Mouse (Mus musculus): ENCODE data around the gene Ptcd1. TPM values are rescaled to one million over a fixed set of nuclear protein-coding genes. Genes with fewer than 3 reads are reported as not detected.
A peak's percentile ranks its signal among the peaks of the same experiment; 100 is the strongest.

The Ptcd1 gene
- polyA plus RNA-seq, 1 experiment from 2014 or later: 26.5 TPM

DNA sequence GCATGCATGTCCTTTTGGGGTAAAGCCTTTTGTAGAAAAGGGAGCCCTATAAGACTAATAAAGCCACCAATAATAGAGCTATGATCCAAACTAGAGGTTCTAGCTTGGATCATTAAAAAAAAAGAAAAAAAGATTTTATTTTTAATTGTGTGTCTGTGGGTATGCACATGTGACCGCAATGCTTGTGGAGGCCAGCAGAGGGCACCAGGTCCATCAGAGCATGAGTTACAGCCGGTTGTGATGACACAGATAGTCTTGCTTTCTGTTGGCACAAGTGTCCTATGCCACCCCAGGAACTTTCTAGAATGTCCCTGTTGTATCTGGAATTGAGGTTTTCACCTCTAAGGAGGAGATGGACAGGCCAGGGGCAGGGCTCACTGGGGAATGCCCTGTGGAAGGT is 47.5 kb downstream of the Ptcd1 start:
- H3K9me3 ChIP-seq: no peaks in the 10 kb centered on the region
- peaks cover 9% of the 10 kb centered on the region for H3K27me3 ChIP-seq (replicated peaks)
- H3K4me1 ChIP-seq: peaks cover 4% of the 10 kb centered on the region
- no peak for ATAC-seq (replicated peaks)
- WGBS: 89% methylated on average over 2 of the region's 2 CpGs
- no peaks in the 10 kb centered on the region for H3K36me3 ChIP-seq (replicated peaks)
- no peak overlapping the region for H3K9ac ChIP-seq
- H3K4me3 ChIP-seq: no peak overlapping the region
- H3K4me2 ChIP-seq: no peak overlapping the region
- no peak overlapping the region for H3K27ac ChIP-seq

DNA sequence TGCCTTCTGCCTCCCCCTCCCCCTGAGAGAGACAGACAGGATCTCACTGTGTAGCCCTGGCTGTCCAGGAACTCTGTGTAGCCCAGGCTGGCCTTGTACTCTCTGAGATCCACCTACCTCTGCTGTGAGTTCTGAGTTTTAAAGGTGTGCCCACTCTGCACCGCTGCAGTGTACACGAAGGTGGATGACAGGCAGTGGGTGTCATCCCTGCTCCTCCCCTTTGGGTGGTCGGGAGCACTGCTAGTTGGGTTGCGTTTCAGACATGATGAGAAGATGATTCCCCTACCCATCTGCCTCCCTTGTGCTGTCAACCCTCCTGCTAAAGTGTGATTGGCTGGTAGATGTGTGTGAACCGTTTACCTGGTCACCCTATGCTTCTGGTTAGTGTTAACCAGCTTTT is 48.4 kb downstream of the Ptcd1 start:
- 88% methylated on average over 5 of the region's 5 CpGs for WGBS

DNA sequence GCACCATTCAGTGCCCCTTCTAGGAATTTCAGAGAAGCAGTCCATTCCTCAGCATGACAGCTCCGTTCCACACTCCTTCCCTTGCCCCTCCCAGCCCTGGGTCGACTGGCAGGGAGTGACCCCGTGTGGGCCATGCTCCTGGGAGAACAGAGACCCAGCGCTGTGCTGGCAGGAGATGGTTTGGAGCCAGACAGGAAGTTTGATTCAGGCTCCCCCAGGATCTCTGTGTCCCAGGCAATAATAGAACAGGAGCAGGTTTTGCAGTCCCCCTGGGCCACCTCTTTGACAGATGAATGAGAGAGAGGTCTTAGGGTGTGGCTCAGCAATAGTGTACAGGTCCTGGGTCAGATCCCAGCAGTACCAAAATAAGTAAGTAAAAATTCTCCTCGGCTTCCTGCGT is 48.9 kb downstream of the Ptcd1 start:
- H3K9me3 ChIP-seq: no peaks in the 10 kb centered on the region
- WGBS: 73% methylated on average over 6 of the region's 6 CpGs

More for the DNA sequence above, 48.4 kb downstream of the Ptcd1 start:
- Histone ChIP-seq H3K9me3 (no peaks in the 10 kb centered on the region), H3K4me1 (peaks cover 5% of the 10 kb centered on the region), H3K36me3 (replicated peaks) (no peaks in the 10 kb centered on the region), H3K9ac (no peak overlapping the region), H3K27me3 (replicated peaks) (peaks cover 13% of the 10 kb centered on the region), H3K4me3 (no peak overlapping the region), H3K4me2 (no peak overlapping the region), H3K27ac (no peak overlapping the region)
- no peak for ATAC-seq (replicated peaks)

DNA sequence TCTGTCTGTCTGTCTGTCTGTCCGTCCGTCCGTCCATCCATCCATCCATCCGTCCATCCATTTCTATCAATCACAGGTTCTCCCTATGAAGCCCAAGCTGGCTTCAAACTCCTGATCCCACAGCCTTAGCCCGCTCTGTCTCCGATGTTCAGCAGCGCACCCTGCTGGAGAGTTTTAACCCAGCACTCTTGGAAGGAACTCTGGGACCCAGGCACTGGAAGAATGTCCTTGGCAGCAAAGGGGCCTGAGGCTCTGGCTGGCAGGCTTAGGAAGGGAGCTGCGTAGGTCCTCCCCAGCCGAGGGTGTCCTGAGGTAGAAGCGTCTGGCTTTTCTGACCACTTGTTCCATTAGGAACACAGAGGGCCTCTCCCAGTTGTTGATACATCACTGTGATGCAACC is 50.0 kb downstream of the Ptcd1 start:
- H3K9ac ChIP-seq: no peak overlapping the region
- no peak overlapping the region for H3K4me2 ChIP-seq
- ATAC-seq (replicated peaks): no peak
- H3K4me3 ChIP-seq: no peak overlapping the region
- WGBS: 36% methylated on average over 10 of the region's 10 CpGs
- peaks cover 14% of the 10 kb centered on the region for H3K27me3 ChIP-seq (replicated peaks)
- H3K36me3 ChIP-seq (replicated peaks): no peaks in the 10 kb centered on the region
- no peak overlapping the region for H3K27ac ChIP-seq
- H3K4me1 ChIP-seq: peaks cover 5% of the 10 kb centered on the region
- no peaks in the 10 kb centered on the region for H3K9me3 ChIP-seq

More for the DNA sequence above, 48.9 kb downstream of the Ptcd1 start:
- Histone ChIP-seq H3K4me3 (no peak overlapping the region), H3K4me1 (peaks cover 5% of the 10 kb centered on the region), H3K36me3 (replicated peaks) (no peaks in the 10 kb centered on the region), H3K27me3 (replicated peaks) (peaks cover 14% of the 10 kb centered on the region), H3K4me2 (no peak overlapping the region), H3K9ac (no peak overlapping the region), H3K27ac (no peak overlapping the region)
- no peak for ATAC-seq (replicated peaks)

DNA sequence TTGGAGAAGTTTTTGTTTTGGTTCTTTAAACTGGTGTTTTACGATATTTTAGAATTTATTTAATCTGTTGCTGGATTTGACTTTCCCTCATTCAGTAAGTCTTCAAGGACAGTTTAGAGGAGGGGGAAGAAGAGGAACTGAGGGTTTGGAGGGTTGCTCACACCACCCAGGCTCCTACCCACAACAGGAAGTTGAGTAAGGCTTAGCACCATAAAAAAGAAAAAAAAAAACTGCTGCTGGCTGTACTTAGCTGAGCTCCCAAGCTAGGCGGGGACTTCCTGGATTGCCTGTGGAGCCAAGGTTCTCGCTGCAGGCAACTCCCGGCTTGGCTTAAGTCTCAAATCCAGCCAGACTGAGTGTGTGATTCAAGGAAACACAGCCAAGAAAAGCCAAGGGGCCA is 50.6 kb downstream of the Ptcd1 start:
- H3K4me3 ChIP-seq: no peak overlapping the region
- H3K4me1 ChIP-seq: peaks cover 5% of the 10 kb centered on the region
- no peak overlapping the region for H3K9ac ChIP-seq
- H3K9me3 ChIP-seq: no peaks in the 10 kb centered on the region
- H3K36me3 ChIP-seq (replicated peaks): no peaks in the 10 kb centered on the region
- peaks cover 14% of the 10 kb centered on the region for H3K27me3 ChIP-seq (replicated peaks)
- WGBS: 50% methylated on average over 4 of the region's 4 CpGs
- no peak for ATAC-seq (replicated peaks)
- no peak overlapping the region for H3K27ac ChIP-seq
- H3K4me2 ChIP-seq: no peak overlapping the region

DNA sequence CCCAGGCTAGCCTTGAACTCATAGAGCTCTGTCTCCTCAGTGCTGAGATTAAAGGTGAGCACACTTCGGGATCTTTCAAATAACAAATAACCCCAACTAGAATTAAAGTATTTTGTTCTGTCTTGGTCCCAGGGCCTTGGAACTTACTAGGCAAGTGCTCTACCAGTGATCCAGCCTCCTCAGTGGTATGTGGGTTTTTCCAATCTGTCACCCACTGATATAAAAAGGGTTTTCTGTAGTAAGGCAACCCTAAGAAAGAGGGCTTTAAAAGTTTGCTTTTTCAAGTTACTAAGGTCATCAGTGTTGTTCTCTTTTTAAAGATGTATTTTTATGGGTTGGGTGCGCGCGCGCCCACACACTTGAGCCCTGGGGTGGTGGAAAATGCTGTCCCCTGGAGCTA is 51.2 kb downstream of the Ptcd1 start:
- Histone ChIP-seq H3K9ac (no peak overlapping the region), H3K27ac (no peak overlapping the region), H3K27me3 (replicated peaks) (peaks cover 14% of the 10 kb centered on the region), H3K36me3 (replicated peaks) (peaks cover under 1% of the 10 kb centered on the region; the same call in 1 of the 2 replicates), H3K4me2 (no peak overlapping the region), H3K4me1 (peaks cover 5% of the 10 kb centered on the region), H3K4me3 (no peak overlapping the region), H3K9me3 (no peaks in the 10 kb centered on the region)
- no peak for ATAC-seq (replicated peaks)
- 94% methylated on average over 5 of the region's 5 CpGs for WGBS

DNA sequence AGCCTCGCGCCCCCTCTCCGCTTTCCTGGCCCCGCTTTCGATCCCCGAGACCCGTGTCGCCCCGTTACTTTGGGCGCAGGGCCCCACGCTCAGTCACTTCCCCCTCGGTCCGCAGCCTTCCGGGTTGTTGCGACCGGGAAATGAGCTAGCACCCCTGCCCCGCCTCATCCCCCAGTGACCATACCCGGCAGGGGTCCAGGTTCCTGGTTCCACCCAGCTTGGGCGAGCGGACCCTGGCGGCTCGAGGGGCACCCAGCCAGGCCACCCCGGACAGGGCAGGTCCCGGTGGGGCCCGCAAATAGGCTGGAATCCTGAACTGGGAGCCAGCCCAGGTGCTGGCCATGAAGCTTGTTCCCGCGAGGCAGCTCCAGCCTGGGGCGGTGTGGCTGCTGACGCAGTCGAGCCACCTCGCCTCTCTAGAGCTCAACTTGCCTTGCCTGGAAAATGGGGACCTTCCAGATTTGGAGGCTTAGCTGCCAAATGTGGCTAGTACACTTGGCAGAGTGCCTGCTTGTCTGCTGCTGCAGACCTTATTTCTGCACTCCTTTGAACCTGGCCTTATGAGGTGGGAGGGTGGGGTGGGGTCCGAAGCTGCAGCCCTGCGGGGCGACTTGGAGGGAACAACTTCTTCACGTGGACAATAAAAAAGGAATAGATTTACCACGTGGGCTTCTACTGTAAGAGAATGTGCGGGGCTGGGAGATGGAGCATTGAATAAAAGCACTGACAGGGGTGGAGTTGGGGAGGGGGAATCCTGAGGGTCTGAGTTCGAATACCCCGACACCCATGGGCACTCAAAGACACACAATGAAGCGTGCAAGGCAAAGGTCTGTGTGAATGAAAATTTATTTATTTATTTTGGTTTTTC is 52.1 kb downstream of the Ptcd1 start:
- H3K27ac ChIP-seq: no peak overlapping the region
- peak overlapping the region; percentile 30; the same call in 1 of the 2 replicates for H3K9ac ChIP-seq
- 18% methylated on average over 40 of the region's 40 CpGs for WGBS
- peak overlapping the region; percentile 39 for H3K4me3 ChIP-seq
- peaks cover 9% of the 10 kb centered on the region for H3K36me3 ChIP-seq (replicated peaks)
- H3K4me1 ChIP-seq: peaks cover 5% of the 10 kb centered on the region
- peak; percentile 22; the same call in 1 of the 2 replicates for ATAC-seq (replicated peaks)
- peak overlapping the region; percentile 51 for H3K4me2 ChIP-seq
- H3K9me3 ChIP-seq: no peaks in the 10 kb centered on the region
- peaks cover 14% of the 10 kb centered on the region for H3K27me3 ChIP-seq (replicated peaks)

DNA sequence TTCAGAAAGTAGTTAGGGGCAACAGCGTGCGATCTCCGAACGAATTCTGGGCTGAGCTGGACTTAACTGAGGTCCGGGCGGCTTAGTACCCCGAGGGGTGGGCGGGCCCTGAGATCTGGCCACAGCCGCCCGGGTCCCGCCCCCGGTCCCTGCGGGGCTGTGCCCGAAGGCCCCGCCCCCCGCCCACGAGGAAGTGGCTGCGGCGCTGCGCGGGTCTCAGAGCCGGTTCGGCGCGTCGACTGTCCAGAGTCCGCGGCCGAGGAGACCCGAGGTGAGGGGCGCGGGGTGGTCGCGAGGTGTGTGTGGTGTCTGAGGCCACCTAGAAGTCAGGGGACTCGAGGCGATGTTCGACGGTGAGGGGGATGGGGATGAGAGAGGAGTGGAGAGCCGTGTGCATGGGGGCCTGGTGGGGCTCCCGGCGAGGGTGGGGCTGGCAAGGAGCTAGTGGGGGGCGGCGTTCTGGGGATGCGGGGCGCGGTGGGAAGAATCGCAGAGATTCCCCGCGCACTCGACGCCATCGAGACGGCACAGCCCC is 52.8 kb downstream of the Ptcd1 start, which contains the start of gene Arpc1b:
Gene Arpc1b (plus strand): TSS at position 145 of the 535 bp plus-strand sequence.
- H3K4me2 ChIP-seq: peak within 1 kb of the TSS; percentile 51
- peaks cover 14% of the 10 kb centered on the region for H3K27me3 ChIP-seq (replicated peaks)
- no peaks in the 10 kb centered on the region for H3K9me3 ChIP-seq
- H3K4me1 ChIP-seq: peaks cover 5% of the 10 kb centered on the region
- H3K4me3 ChIP-seq: peak within 1 kb of the TSS; percentile 39
- ATAC-seq (replicated peaks): peak; percentile 48
- H3K36me3 ChIP-seq (replicated peaks): peaks cover 12% of the 10 kb centered on the region
- H3K9ac ChIP-seq: peak within 1 kb of the TSS; percentile 30; the same call in 1 of the 2 replicates
- H3K27ac ChIP-seq: no peak within 1 kb of the TSS
- under 1% methylated on average over 53 of the region's 53 CpGs for WGBS

DNA sequence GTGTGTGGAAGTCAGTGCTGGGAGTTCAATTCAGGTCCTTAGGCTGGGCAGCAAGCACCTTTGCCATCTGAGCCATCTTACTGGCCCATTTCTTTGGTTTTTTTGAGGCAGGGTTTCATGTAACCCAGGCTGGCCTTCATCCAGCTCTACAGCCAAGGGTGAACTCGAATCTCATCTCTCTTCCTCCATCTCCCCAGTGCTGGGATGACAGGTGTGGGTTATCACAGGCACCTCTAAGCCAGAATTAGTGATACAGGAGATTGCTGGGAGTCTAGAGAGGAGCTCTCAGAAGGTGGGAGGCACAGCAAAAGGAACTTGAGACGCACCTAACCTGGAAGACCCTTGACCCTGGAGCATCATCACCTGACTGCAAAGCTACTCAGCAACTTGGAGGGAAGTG is 53.5 kb downstream of the Ptcd1 start:
- Histone ChIP-seq H3K4me3 (no peak overlapping the region), H3K4me1 (peaks cover 5% of the 10 kb centered on the region)
- 62% methylated on average over 2 of the region's 2 CpGs for WGBS

DNA sequence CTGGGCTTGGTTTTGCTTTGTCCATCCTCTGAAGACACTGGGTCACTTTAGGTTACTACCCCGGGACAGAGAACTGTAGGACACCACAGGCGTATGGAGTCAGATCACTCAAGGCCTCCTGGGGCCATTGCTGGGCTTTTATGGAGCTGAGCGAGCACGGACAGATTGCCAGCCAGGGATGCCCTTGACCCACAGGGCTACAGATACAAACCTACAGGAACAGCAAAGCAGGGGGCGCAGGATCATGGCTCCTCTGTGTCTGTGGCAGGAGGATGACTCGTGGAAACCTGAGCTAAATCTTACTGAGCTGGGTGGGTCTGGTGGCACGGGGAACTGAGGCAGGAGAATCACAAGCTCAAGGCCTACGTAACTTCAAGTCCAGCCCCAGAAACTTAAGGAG is 54.3 kb downstream of the Ptcd1 start:
- ATAC-seq (replicated peaks): no peak

More for the DNA sequence above, 53.5 kb downstream of the Ptcd1 start:
- H3K27me3 ChIP-seq (replicated peaks): peaks cover 14% of the 10 kb centered on the region
- no peak for ATAC-seq (replicated peaks)
- peak overlapping the region; percentile 51; the same call in 1 of the 2 replicates for H3K4me2 ChIP-seq
- H3K9me3 ChIP-seq: no peaks in the 10 kb centered on the region
- H3K36me3 ChIP-seq (replicated peaks): peaks cover 18% of the 10 kb centered on the region
- no peak overlapping the region for H3K9ac ChIP-seq
- H3K27ac ChIP-seq: no peak overlapping the region

DNA sequence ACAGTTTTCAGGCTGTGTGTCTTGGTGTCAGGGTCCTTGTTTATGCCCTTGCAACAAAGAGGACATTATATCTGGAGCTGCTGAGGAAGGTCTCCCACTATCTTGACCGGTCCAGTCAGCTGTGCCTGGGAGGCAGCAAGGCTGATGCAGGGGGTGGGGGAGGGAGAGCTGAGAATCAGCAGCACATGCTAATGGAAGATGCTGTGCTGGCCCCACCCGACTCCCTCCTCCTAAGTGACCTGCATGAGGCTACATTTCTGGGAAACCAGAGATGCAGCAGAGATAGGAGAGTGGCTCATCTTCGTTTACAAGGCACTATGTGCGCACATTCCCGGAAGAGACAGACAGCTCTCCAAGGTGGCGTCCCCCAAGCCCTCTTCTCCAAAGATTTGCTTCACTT is 56.5 kb downstream of the Ptcd1 start:
- Histone ChIP-seq H3K4me1 (peaks cover 5% of the 10 kb centered on the region), H3K27ac (no peak overlapping the region), H3K36me3 (replicated peaks) (peaks cover 44% of the 10 kb centered on the region), H3K9me3 (no peaks in the 10 kb centered on the region), H3K9ac (no peak overlapping the region), H3K4me3 (no peak overlapping the region), H3K27me3 (replicated peaks) (peaks cover 14% of the 10 kb centered on the region), H3K4me2 (no peak overlapping the region)
- no peak for ATAC-seq (replicated peaks)
- 91% methylated on average over 6 of the region's 6 CpGs for WGBS

More for the DNA sequence above, 54.3 kb downstream of the Ptcd1 start:
- Histone ChIP-seq H3K27me3 (replicated peaks) (peaks cover 14% of the 10 kb centered on the region), H3K9me3 (no peaks in the 10 kb centered on the region), H3K27ac (no peak overlapping the region), H3K9ac (no peak overlapping the region), H3K4me2 (no peak overlapping the region), H3K36me3 (replicated peaks) (peaks cover 26% of the 10 kb centered on the region), H3K4me3 (no peak overlapping the region), H3K4me1 (peaks cover 5% of the 10 kb centered on the region)
- 85% methylated on average over 8 of the region's 8 CpGs for WGBS

DNA sequence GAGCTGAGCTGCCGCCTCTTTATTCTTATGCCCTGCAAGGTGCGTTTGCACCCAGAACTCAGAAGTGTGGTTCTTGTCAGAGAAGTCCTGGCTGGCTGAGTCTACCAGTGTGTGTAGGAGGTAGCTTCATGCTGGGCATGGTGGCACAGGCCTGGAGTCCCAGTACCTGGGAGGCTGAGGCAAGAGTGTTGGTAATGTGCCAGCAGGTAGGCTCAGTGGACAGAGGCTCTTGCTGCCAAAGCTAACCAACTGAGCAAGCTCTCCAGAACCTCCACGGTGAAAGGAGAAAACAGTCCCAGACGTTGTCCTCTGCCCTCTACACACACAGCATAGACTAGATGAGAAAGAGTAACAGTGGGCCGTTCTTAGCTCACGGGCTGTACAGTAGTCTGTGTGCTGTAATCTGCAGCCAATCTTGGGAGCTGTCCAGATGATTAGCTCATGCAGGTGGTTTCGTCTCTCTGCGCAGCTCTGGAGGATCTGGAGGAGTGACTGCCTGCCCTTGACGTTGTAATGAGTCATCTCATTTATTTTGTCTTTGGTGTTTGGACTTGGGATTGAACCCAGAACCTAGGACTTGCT is 61.1 kb downstream of the Ptcd1 start:
- Histone ChIP-seq H3K27me3 (replicated peaks) (no peaks in the 10 kb centered on the region), H3K4me3 (no peak overlapping the region), H3K36me3 (replicated peaks) (peaks cover 79% of the 10 kb centered on the region), H3K9me3 (no peaks in the 10 kb centered on the region), H3K9ac (no peak overlapping the region), H3K27ac (no peak overlapping the region), H3K4me2 (no peak overlapping the region), H3K4me1 (no peaks in the 10 kb centered on the region)
- ATAC-seq (replicated peaks): no peak
- WGBS: 95% methylated on average over 9 of the region's 9 CpGs
